Mouse (Mus musculus): ENCODE results near the gene Exph5.

The Exph5 gene

DNA sequence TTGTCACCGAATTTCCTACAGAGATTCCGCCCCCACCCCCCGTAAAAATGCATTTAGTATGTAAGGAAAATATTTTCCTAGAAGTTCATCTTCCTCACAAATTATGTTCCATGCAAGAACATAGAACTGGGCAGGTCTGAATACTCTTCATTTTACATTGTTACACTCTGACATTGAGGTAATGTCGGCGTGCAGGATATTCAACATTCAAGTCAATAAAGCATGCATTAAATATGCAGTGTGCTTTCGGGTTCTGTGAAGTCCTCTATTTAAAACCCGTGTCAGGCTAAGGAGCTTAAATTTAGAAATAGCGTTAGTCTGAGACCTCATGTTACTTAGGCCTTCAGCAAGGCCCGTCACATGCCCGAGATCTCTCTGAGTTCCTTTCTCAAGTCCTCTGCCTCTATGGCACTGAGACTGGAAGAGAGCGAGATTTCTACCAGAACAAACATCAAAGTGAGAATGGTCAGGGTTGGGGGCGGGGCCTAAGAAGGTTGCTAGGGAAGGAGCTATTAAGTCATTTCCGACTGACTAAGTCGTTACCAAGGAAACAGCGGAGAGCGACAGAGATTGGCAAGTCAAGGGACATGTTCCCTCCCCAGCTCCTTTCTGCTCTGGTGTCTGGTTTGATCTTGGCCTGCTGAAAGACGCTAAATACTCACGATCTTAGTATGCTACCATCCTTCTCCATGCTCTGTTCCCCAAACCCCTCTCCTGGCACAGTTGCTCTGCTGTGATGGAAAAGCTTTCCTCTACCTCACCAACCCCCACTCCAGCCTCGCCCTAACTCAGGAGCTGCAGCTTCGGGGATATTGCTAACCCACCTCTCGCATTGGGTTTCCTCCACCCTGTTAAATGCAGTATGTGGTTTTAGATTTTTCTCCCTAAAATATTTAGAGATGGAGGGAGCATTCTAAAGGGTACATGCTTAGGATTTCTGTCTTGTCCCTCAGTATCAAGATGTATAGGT lies 103.6 kb downstream of the Exph5 start:
- no peak for DNase-seq (ENCODE audit: low read depth, low spot score)

DNA sequence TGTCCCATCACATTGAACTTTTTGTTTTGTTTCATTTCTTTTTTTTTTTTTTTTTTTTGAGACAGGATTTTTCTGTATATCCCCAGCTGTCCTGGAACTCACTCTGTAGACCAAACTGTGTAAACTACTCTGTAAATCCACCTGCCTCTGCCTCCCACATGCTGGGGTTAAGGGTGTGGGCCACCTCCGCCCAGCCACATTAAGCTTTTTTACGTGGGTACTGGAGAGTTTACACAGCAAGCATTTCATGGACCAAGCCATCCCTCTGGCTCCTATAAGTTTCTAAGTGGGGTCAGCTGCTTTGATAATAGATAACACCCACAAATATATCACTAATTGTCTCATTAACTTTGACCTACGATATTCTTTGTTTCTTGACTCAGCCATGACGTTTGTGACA lies 107.1 kb downstream of the Exph5 start:
- no peak for DNase-seq (ENCODE audit: low read depth, low spot score)

DNA sequence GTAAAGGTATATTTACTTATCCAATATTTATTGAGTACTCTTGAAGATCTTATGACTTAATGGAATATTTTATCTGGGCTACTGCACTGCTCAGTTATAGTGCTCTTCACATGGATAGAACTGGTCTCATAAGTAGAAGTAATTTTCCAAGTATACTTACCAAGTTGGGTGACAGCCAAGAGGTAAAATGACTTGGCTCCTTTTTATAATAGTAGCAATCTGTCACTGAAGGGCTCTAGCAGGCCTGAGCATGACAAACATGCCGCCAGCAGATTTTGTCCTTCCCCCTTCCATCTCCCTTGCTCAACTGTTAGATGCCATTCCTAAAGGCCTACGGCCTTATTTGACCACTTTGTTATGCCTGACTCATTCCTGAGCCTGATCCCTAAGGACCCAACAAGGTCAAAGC lies 107.5 kb downstream of the Exph5 start:
- peak; percentile 65 for DNase-seq (ENCODE audit: low read depth, low spot score)

DNA sequence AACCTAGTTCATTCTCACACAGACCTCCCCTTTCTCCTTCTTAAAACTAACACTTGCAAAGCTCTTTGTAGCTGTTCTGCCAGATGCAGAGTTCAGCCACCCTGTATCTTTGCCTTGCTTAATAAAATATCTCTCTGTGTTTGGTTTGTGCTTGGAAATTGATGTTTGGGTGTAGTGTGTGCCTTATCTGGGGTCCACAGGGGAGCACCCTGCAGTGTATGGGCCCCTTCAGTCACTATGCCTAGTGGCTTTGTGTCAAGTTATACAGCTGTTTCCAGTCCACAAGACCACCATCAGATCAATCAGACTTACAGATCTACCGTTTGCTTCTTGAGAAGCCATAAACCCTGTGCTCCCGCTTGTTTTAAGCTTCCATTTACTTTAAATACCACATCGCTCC lies 108.0 kb downstream of the Exph5 start:
- no peak for DNase-seq (ENCODE audit: low read depth, low spot score)

DNA sequence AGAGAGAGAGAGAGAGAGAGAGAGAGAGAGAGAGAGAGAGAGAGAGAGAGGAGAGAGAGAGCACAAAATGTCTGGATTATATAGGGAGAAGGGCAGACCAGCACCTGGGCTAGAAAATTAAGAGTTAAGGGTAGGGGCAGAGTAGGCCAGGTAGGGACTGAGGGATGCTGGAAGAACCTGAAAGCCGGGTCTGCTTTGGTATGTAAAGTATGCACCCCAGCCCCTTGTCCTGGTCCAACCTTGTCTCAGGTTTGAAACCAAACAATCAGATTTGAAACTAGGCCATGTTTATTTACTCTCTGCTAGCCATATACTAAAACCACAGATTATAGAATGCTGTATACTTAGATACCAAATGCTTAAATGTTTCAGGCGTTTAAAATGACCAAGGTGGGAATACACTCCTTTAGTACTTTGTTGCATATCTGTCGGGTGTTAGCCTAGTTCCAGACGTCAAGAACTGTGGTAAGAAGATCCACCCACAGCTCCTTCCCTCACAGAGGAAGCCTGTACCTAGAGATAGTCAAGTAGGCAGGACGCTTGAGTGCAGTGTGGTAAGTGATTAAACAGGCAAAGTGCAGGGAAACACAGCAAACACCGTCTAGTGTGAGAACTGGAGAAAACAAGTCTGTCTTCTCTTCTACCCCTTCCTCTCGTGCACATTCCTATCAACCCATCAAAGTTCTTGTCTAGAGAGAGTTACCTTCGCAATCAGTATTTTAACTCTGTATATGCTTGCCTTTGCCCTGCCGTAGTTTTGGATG lies 120.8 kb downstream of the Exph5 start:
- DNase-seq (ENCODE audit: low read depth, low spot score), result no peak

DNA sequence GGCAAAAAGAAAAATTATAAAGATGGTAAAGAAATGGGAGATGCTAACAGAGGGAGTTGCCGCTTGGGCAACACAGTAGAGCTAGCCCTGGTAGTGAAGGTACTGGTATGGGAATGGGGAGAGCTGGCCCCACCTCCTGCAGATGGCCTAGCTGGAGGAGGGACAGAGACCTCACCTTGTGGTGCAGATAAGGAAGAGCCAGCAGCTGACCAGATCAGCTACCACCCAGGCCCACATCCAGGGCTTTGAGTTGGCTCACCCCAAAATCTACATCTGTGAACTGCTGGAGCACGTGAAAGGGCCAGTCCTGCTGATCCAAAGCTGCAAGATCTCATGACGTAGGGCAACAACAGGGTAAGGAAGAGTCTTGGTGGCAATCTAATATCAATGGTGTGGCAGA lies 125.3 kb downstream of the Exph5 start:
- no peak for DNase-seq (ENCODE audit: low read depth, low spot score)
